ENCODE assay signal across 7 mouse cellular contexts in genomic region chr2:121413387-121414042, GRCm38 (mm10). TPM values are rescaled to one million over a fixed set of nuclear protein-coding genes. Genes with fewer than 3 reads are reported as not detected.
A peak's percentile ranks its signal among the peaks of the same experiment; 100 is the strongest.
DNase-seq lines count a peak whose midpoint lies in the region; ATAC-seq lines count a peak whose summit lies in the region.

TSS of gene Pdia3 (plus strand) at chr2:121413775.
TSS of gene Catsper2 (minus strand) at chr2:121413792.

- H3K27me3 ChIP-seq in intestine, embryonic 15.5 days (replicated peaks): no peaks in the 10 kb centered on the region
- H3K27me3 ChIP-seq in midbrain, embryonic 11.5 days (ENCODE audit: control insufficient read depth, insufficient read depth, low read length): no peaks in the 10 kb centered on the region

- peak within 1 kb of the TSS; percentile 98 for H3K4me3 ChIP-seq in intestine, embryonic 15.5 days (replicated peaks)
- H3K4me3 ChIP-seq in midbrain, embryonic 11.5 days (ENCODE audit: low read depth, low read length): peak within 1 kb of the TSS; percentile 99

- WGBS in intestine, embryonic 15.5 days: under 1% methylated on average over 68 of the region's 68 CpGs
- under 1% methylated on average over 65 of the region's 68 CpGs for WGBS in midbrain, embryonic 11.5 days

- peak; percentile 99 for DNase-seq in adrenal gland, adult 2 months
- DNase-seq in embryo, embryonic 11.5 days (ENCODE audit: low read depth, low spot score): peak; percentile 93
- DNase-seq in gastrocnemius, postnatal 36 days: peak; percentile 91 to 95
- peak; percentile 95 to 97 for DNase-seq in left cerebral cortex, postnatal 36 days (ENCODE audit: low spot score in 2 of 2)
- peak; percentile 99 for DNase-seq in midbrain, embryonic 11.5 days (ENCODE audit: low spot score, missing footprints)
- DNase-seq in skeletal muscle tissue, adult 2 months (ENCODE audit: low read depth, low spot score): peak; percentile 95

- no peaks in the 10 kb centered on the region for H3K36me3 ChIP-seq in intestine, embryonic 15.5 days
- peaks cover 5% of the 10 kb centered on the region; the same call in 1 of the 2 replicates for H3K36me3 ChIP-seq in midbrain, embryonic 11.5 days (ENCODE audit: control insufficient read depth, insufficient read depth, low read length)

- peak within 1 kb of the TSS; percentile 73 for H3K4me2 ChIP-seq in intestine, embryonic 15.5 days (replicated peaks)
- H3K4me2 ChIP-seq in midbrain, embryonic 11.5 days: peak within 1 kb of the TSS; percentile 76

- H3K9ac ChIP-seq in intestine, embryonic 15.5 days: peak within 1 kb of the TSS; percentile 99
- H3K9ac ChIP-seq in midbrain, embryonic 11.5 days (ENCODE audit: low read length): peak within 1 kb of the TSS; percentile 99

- intact Hi-C loops in gastrocnemius, postnatal 36 days (cut with DNase I): loop anchor here (1.0 to 2.0 kb wide), 2 partner anchors 35 to 59 kb away; partner anchors contain the start of gene Serf2
- intact Hi-C loops in left cerebral cortex, postnatal 36 days (cut with DNase I): loop anchor here (5.0 kb wide), 1 partner anchor 34 kb away; the partner anchor contains the start of gene Serf2

- no peaks in the 10 kb centered on the region for H3K9me3 ChIP-seq in intestine, embryonic 15.5 days
- no peaks in the 10 kb centered on the region for H3K9me3 ChIP-seq in midbrain, embryonic 11.5 days (ENCODE audit: control insufficient read depth, low read length)

- H3K27ac ChIP-seq in intestine, embryonic 15.5 days: peak within 1 kb of the TSS; percentile 97
- peak within 1 kb of the TSS; percentile 96 for H3K27ac ChIP-seq in midbrain, embryonic 11.5 days (ENCODE audit: low read depth, low read length)

- H3K4me1 ChIP-seq in intestine, embryonic 15.5 days (replicated peaks): peaks cover 7% of the 10 kb centered on the region; the same call in 1 of the 2 replicates
- H3K4me1 ChIP-seq in midbrain, embryonic 11.5 days (ENCODE audit: control insufficient read depth, insufficient read depth, low read length): peaks cover 16% of the 10 kb centered on the region

- peak; percentile 100 for ATAC-seq in intestine, embryonic 15.5 days
- ATAC-seq in midbrain, embryonic 11.5 days (ENCODE audit: low FRiP score): peak; percentile 99

RNA-seq across cellular contexts. Expression of gene Pdia3, which starts in this region (rescaled TPM):
- total RNA-seq in adrenal gland, adult 2 months (2021): 100 to 1,000 TPM; 385 to 421 TPM
- 1,644 and 2,044 TPM in 2 replicates for polyA plus RNA-seq in adrenal gland, adult 2 months (2012; rRNA removed)
- 10 to 100 TPM; 40.2 to 41.8 TPM for total RNA-seq in gastrocnemius, postnatal 36 days (2021)
- 834 and 874 TPM in 2 replicates for polyA plus RNA-seq in intestine, embryonic 15.5 days (2015; fragmentation: Nextera tagmentation; extraction: Ambion mirVana)
- total RNA-seq in left cerebral cortex, postnatal 36 days (2021): 100 to 1,000 TPM; 172 to 201 TPM
- 505 and 510 TPM in 2 replicates for polyA plus RNA-seq in midbrain, embryonic 11.5 days (2014; fragmentation: Nextera tagmentation; extraction: Ambion mirVana)

RNA-seq across cellular contexts. Expression of gene Catsper2, which starts in this region (rescaled TPM):
- 1 to 10 TPM; 1.5 to 2.4 TPM for total RNA-seq in adrenal gland, adult 2 months (2021)
- 0.65 and 0.95 TPM in 2 replicates for polyA plus RNA-seq in adrenal gland, adult 2 months (2012; rRNA removed)
- 1 to 10 TPM; 1.7 to 2.0 TPM for total RNA-seq in gastrocnemius, postnatal 36 days (2021)
- 1.1 and 2.0 TPM in 2 replicates for polyA plus RNA-seq in intestine, embryonic 15.5 days (2015; fragmentation: Nextera tagmentation; extraction: Ambion mirVana)
- total RNA-seq in left cerebral cortex, postnatal 36 days (2021): 1 to 10 TPM; 3.4 to 5.3 TPM
- 1.6 and 2.0 TPM in 2 replicates for polyA plus RNA-seq in midbrain, embryonic 11.5 days (2014; fragmentation: Nextera tagmentation; extraction: Ambion mirVana)

Comparison
In these comparisons a context has a peak if more than half of its experiments do, and no peak if none do; other contexts are left out.
1. Peak in every context shown above with its lines: DNase-seq, ATAC-seq, H3K4me3 ChIP-seq and H3K27ac ChIP-seq.
2. RNA of gene Pdia3 (total RNA-seq): 385 to 421 TPM in adrenal gland, adult 2 months and 172 to 201 TPM in left cerebral cortex, postnatal 36 days; 40.2 to 41.8 TPM in gastrocnemius, postnatal 36 days; every median in the first group is over 4 times any median in the second.